Comparison of ENCODE assay signal across 25 mouse cellular contexts in genomic region chr10:14168197-14168844, GRCm38 (mm10).
DNase-seq lines count a peak whose midpoint lies in the region; ATAC-seq and TF ChIP-seq lines count a peak whose summit lies in the region.
"Had no signal": no experiment of that assay in that cellular context is flagged by ENCODE, and none has a peak within 500 bp of the region (broad histone marks: within the 10 kb centered on the region; RNA-seq: fewer than 3 reads in every experiment).

No protein-coding gene starts in this region.

- DNase-seq in heart, adult 8-10 months (ENCODE audit: low spot score): no peak
- DNase-seq in lung, postnatal 4 days: no peak
- peak; percentile 10 to 39 for DNase-seq in kidney, postnatal 36 days
- DNase-seq in right cerebral cortex, adult 2 months (ENCODE audit: low spot score in 2 of 2): no peak
- DNase-seq: adrenal gland, postnatal 25 days; cerebellum, adult 2 months; forebrain, postnatal 0 days; gastrocnemius, adult 2 months; layer of hippocampus, adult 9-11 months; right cerebral cortex, postnatal 25 days; thymus, postnatal 14 days had no signal

- H3K9ac ChIP-seq in heart, embryonic 15.5 days: no peak overlapping the region
- H3K9ac ChIP-seq in lung, embryonic 16.5 days (ENCODE audit: low read length): no peak overlapping the region
- no peak overlapping the region for H3K9ac ChIP-seq in intestine, postnatal 0 days (ENCODE audit: low read depth, low read length)
- H3K9ac ChIP-seq: forebrain, postnatal 0 days; hindbrain, embryonic 13.5 days; limb, embryonic 13.5 days; liver, embryonic 15.5 days; neural tube, embryonic 13.5 days had no signal

- 30% methylated on average over 6 of the region's 6 CpGs for WGBS in heart, embryonic 15.5 days
- 35% methylated on average over 6 of the region's 6 CpGs for WGBS in lung, embryonic 16.5 days
- 33% methylated on average over 6 of the region's 6 CpGs for WGBS in intestine, postnatal 0 days

- 0 out of 2 replicates have a peak, but pooled peaks cover 13% of the 10 kb centered on the region for H3K4me1 ChIP-seq in heart, embryonic 15.5 days (replicated peaks)
- H3K4me1 ChIP-seq in lung, embryonic 16.5 days (replicated peaks; ENCODE audit: control insufficient read depth, insufficient read depth, low read length): no peaks in the 10 kb centered on the region; the same call in 1 of the 2 replicates
- no peaks in the 10 kb centered on the region for H3K4me1 ChIP-seq in intestine, postnatal 0 days (replicated peaks; ENCODE audit: control insufficient read depth, insufficient read depth, low read length)
- H3K4me1 ChIP-seq: liver, embryonic 15.5 days; neural tube, embryonic 13.5 days had no signal

- H3K4me2 ChIP-seq in heart, embryonic 15.5 days: no peak overlapping the region
- H3K4me2 ChIP-seq in lung, embryonic 16.5 days (ENCODE audit: low read depth, low read length): no peak overlapping the region
- H3K4me2 ChIP-seq in intestine, postnatal 0 days (replicated peaks; ENCODE audit: low read depth): 0 out of 2 replicates have a peak overlapping the region, but pooled peaks have one; percentile 13
- H3K4me2 ChIP-seq: hindbrain, embryonic 13.5 days; limb, embryonic 13.5 days; liver, embryonic 15.5 days; neural tube, embryonic 13.5 days had no signal

- no peaks in the 10 kb centered on the region for H3K36me3 ChIP-seq in heart, embryonic 15.5 days
- no peaks in the 10 kb centered on the region for H3K36me3 ChIP-seq in lung, embryonic 16.5 days (ENCODE audit: control insufficient read depth, insufficient read depth, low read length)
- H3K36me3 ChIP-seq in intestine, postnatal 0 days (ENCODE audit: control insufficient read depth, insufficient read depth): no peaks in the 10 kb centered on the region
- H3K36me3 ChIP-seq: heart, embryonic 10.5 days; hindbrain, embryonic 13.5 days; limb, embryonic 13.5 days; liver, embryonic 15.5 days; midbrain, embryonic 10.5 days; neural tube, embryonic 13.5 days had no signal

- TF ChIP-seq CTCF in intestine, postnatal 0 days (IDR thresholded peaks at IDR 0.05; ENCODE audit: low read depth): no peak

- no peak for ATAC-seq in heart, embryonic 15.5 days (replicated peaks; ENCODE audit: insufficient number of reproducible peaks, insufficient read depth, low FRiP score, low read depth)
- ATAC-seq in lung, embryonic 16.5 days (ENCODE audit: low read depth): peak; percentile 59; the same call in 1 of the 2 replicates
- peak; percentile 91 for ATAC-seq in intestine, postnatal 0 days
- ATAC-seq in megakaryocyte-erythroid progenitor cell, adult 5-6 weeks (replicated peaks; ENCODE audit: low FRiP score, low TSS enrichment, poor library complexity, severe bottlenecking): no peak
- ATAC-seq: activated CD4-positive, CD25-positive, alpha-beta regulatory T cell, adult 4 months; forebrain, postnatal 0 days; Patski had no signal

- H3K27ac ChIP-seq in heart, embryonic 15.5 days: peak overlapping the region; percentile 6; the same call in 1 of the 2 replicates
- peak overlapping the region; percentile 1; the same call in 1 of the 2 replicates for H3K27ac ChIP-seq in lung, embryonic 16.5 days (ENCODE audit: low read length)
- H3K27ac ChIP-seq in intestine, postnatal 0 days (ENCODE audit: low read depth, low read length): peak overlapping the region; percentile 68
- H3K27ac ChIP-seq: gastrocnemius, adult 2 months; heart, embryonic 10.5 days; hindbrain, embryonic 13.5 days; limb, embryonic 13.5 days; liver, embryonic 15.5 days; midbrain, embryonic 10.5 days; neural tube, embryonic 13.5 days; stomach, postnatal 0 days had no signal

- H3K4me3 ChIP-seq in heart, embryonic 15.5 days: no peak overlapping the region
- H3K4me3 ChIP-seq in lung, embryonic 16.5 days (ENCODE audit: low read length): no peak overlapping the region
- H3K4me3 ChIP-seq in intestine, postnatal 0 days (ENCODE audit: low read depth, low read length): no peak overlapping the region
- H3K4me3 ChIP-seq: erythroblast, embryonic 14.5 days; gastrocnemius, adult 2 months; heart, embryonic 10.5 days; hindbrain, embryonic 13.5 days; limb, embryonic 13.5 days; liver, embryonic 15.5 days; midbrain, embryonic 10.5 days; neural tube, embryonic 13.5 days had no signal

- no peaks in the 10 kb centered on the region for H3K9me3 ChIP-seq in heart, embryonic 15.5 days (replicated peaks)
- no peaks in the 10 kb centered on the region for H3K9me3 ChIP-seq in lung, embryonic 16.5 days (ENCODE audit: control insufficient read depth, low read length)
- no peaks in the 10 kb centered on the region for H3K9me3 ChIP-seq in intestine, postnatal 0 days (ENCODE audit: control insufficient read depth)
- H3K9me3 ChIP-seq: heart, embryonic 10.5 days; limb, embryonic 13.5 days; liver, embryonic 15.5 days; midbrain, embryonic 10.5 days; neural tube, embryonic 13.5 days had no signal

- H3K27me3 ChIP-seq in heart, embryonic 15.5 days: no peaks in the 10 kb centered on the region
- H3K27me3 ChIP-seq in lung, embryonic 16.5 days (ENCODE audit: control insufficient read depth, insufficient read depth, low read depth, low read length): no peaks in the 10 kb centered on the region
- H3K27me3 ChIP-seq in intestine, postnatal 0 days (replicated peaks; ENCODE audit: control insufficient read depth, insufficient read depth, low read length): no peaks in the 10 kb centered on the region
- H3K27me3 ChIP-seq: hindbrain, embryonic 13.5 days; limb, embryonic 13.5 days; liver, embryonic 15.5 days; neural tube, embryonic 13.5 days; Patski had no signal

Comparison
In these comparisons a context has a peak if more than half of its experiments do, and no peak if none do; other contexts are left out.
1. ATAC-seq: peak in lung, embryonic 16.5 days (single experiment) and intestine, postnatal 0 days (single experiment); none in heart, embryonic 15.5 days (single experiment) and megakaryocyte-erythroid progenitor cell, adult 5-6 weeks (single experiment).
2. H3K27ac ChIP-seq: peak in every context shown above with its lines; median percentile 68 in intestine, postnatal 0 days; 6 in heart, embryonic 15.5 days; 1 in lung, embryonic 16.5 days.
3. DNase-seq: peak in kidney, postnatal 36 days (2 of 2); none in heart, adult 8-10 months (single experiment), lung, postnatal 4 days (0 of 2) and right cerebral cortex, adult 2 months (0 of 2).